Mouse (Mus musculus): ENCODE data around the gene Olfr474.
"Not testable (repeated sequence)": the region's sequence is repeated elsewhere in the genome, so short reads cannot be mapped to it uniquely, and the experiment has no call there.

Olfr474 gene

DNA sequence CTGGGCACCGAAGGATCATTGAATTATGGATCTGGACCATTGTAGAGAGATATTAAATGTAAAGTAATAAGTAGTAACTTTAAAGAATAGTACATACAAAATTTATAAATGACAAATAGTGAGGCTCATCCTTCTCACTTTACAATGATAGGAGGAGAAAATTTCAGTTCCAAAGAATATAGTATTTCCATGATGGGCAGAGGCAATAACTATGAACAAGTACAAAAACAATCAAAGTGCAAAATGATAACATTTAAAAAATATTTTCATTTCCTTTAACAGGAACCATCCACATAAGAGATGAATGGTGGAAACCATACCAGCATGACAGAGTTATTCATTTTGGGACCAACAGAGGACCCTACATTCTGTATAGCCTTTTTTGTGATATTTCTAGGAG, at the start of gene Olfr474:
Gene Olfr474, plus strand, starts transcription at position 301 of the 400 bp plus-strand sequence.
- DNase-seq (ENCODE audit: low read depth, low spot score) = no peak

- DNase-seq (ENCODE audit: low read depth, low spot score) = no peak
Measured at GRCm38 (mm10) chr7:107930146-107930545, 24.3 kb upstream of the Olfr474 start, which contains the start of gene Olfr473. Gene Olfr473, plus strand, starts transcription at chr7:107930446.

GRCm38 (mm10) chr7:107952539-107952938, 1.9 kb upstream of the Olfr474 start:
- DNase-seq (ENCODE audit: low read depth, low spot score) = not testable (repeated sequence)

GRCm38 (mm10) chr7:107964503-107964902, 10.1 kb downstream of the Olfr474 start, which contains the start of gene Olfr476:
Gene Olfr476, plus strand, starts transcription at chr7:107964803.
- no peak for DNase-seq (ENCODE audit: low read depth, low spot score)

DNA sequence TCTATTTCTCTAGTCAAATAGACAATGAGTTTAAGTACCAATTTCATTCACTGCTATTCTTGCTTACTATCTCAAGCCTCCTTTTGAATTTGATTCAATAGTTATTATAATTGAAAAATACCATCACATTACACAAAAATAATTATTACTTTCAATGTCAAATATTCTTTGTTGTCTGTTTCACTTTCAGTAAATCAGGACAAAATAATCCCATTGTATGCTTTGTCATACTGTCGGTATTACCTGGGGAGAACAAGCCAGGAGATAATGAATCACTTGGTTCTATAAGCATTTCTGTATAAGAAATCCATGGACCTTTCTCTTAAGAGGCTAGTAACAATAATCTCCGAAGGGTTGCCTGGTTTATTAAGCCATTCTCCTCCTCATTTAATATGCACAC, 31.9 kb downstream of the Olfr474 start, which contains the start of gene Olfr477:
Gene Olfr477, plus strand, starts transcription at position 301 of the 400 bp plus-strand sequence.
- no peak for DNase-seq (ENCODE audit: low read depth, low spot score)

All from ZHBTc4 (cell line).